Mouse (Mus musculus): ENCODE data around the gene Ddost.
"Not testable (repeated sequence)": the region's sequence is repeated elsewhere in the genome, so short reads cannot be mapped to it uniquely, and the experiment has no call there.

Ddost gene

DNA sequence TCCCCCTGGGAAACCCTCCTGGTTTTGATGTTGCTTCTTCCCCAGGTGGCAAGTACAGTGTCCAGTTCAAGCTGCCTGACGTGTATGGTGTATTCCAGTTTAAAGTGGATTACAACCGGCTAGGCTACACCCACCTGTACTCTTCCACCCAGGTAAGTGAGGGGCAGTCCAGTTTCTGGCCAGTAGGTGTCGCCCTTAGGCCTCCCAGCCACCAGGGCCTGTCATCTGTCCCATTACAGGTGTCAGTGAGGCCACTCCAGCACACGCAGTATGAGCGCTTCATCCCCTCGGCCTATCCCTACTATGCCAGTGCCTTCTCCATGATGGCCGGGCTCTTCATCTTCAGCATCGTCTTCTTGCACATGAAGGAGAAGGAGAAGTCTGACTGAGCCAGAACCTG lies 7.1 kb downstream of the Ddost start:
- DNase-seq (ENCODE audit: low spot score): no peak

DNA sequence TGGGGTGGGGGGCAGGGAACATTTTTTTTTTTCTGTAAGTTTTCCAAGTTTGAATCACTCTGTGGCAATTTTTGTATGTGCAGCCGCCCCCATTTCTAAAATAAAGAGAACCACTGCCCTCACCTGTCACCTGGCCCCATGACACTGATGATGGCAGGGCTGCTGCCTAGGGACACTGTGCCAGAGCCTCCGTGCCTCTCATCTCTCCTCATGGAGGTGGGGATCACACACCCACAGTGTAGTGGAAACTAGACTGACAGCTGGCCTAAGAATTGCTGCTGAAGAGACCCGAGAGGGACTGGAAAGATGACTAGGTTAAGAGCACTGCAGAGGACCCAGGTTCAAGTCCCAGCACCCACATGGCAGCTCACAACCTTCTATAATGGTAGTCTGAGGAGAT lies 7.6 kb downstream of the Ddost start:
- no peak for DNase-seq (ENCODE audit: low spot score)

DNA sequence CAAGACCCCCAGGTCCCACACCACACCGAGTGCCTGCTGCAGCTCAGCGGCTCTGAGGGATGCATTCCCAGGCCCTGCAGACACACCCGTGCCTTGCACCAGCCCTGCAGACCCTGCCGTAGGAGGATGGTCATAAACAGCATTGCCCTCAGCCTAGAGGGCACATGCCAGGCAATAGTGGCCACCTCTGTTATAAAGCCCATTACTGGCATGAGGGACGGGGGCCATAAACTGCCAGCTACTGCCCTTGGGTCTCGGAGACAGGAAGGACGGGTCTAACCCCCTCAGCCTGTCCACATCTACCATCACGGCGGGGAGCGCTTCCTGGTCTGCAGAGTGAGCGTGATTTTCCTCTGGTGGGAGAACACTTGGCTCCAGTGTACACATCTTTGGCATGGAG lies 8.5 kb downstream of the Ddost start:
- DNase-seq (ENCODE audit: low spot score): no peak

DNA sequence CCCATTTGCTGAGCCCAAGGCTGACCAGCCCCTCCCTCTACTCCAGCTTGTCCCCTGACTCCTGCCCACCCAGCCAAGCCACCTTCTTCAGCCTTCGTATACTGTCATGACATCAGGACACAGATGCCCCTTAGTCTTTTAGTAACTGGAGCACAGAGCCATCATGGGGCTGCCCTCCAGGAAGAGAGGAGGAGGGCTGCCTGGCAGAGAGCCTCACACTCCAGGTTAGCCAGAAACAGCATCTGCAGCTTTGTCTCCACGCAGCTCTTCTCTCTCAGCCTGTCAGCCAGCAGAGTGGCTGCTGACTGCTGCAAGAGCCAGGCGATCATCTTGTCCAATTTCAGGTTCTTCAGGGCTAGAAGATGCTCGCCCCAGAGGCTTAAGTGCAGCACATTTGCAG lies 9.3 kb downstream of the Ddost start:
- DNase-seq (ENCODE audit: low spot score): no peak

DNA sequence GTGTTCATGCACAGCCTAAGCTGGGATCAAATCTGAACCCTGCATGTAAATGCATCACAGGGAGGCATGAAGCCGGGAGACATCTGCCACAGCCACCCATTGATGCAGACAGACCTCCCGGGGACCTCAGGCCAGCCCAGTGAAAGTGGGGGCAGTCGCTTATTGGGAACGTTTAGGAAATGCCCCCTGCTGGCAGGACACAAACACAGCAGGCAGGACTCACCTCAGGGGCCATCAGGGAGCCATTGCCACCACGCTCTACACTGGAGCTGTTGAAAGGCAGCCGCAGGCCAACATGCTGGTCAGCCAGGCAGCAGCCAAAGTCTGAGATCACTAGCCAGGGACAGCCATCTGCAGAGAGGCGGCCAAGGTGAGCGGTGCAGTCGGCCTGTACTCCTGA lies 11.3 kb downstream of the Ddost start:
- DNase-seq (ENCODE audit: low spot score): no peak

DNA sequence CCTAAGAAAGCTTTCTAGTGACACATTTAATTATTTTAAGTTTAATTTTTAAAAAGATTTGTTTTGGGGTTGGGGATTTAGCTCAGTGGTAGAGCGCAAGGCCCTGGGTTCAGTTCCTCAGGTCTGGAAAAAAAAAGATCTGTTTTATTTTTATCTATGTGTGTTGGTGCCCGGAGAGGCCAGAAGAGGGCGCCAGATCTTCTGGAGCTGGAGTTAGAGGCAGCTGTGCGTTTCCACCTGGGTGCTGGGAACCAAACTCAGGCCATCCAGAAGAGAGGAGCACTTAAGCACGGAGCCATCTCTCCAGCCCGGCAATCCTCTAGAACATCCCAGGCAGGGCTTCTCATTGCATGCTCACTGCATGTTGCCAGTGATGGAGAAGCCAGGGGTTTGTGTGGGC lies 11.8 kb downstream of the Ddost start:
- no peak for DNase-seq (ENCODE audit: low spot score)

DNA sequence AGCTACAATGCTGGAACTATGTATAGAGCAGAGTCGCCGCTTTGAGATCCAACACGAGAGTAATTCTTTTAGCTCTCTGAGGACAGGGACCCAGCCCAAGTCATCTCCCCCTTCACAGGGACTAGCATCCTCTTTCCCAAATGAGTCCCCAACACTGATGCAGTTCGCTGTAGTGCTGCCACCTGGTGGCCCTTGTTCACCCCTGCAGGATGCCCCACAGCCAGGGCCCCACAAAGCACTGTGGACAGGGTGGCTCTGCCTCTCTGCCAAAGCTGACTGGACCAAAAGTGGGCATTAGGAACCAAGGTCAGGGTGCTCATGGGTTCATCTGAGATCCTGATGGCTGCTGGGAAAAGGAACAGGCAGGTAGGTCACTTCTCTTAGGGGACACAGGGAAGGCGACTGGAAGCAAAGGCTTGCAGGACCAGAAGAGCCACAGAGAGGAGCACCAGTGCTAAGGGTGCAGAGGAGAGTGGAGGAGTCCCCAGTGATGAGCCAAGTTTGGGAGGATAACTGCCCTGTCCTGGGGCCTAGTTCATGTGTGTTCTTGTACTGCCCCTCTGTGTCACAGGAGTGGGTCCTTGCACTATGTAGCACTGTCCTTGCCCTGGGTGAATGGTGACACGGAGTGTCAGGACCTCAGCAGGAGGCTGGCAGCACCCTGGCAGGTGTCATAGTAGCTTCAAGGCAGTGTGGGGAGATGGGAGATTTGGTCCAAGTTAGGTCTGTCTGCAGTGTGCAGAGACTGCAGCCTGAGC lies 14.2 kb downstream of the Ddost start:
- DNase-seq (ENCODE audit: low spot score): no peak

DNA sequence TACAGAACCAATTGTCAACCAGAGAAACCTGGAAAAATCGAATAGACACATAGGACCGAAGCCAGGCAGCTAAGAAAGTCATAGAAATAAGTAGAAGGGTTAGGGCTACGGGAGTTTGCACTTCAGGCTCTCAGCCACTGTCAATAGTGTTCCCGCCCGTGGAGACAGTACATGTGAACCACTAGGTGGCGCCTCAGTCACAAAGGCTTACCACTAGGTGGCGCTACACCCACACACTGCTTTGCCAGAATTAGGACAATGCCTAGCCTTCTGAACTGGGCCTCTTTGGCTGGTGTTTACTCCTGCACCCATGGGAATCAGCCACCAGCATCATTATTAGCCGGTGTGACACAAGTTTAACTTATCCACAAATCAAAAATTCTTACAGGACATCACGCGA lies 15.0 kb downstream of the Ddost start:
- peak; percentile 77 for DNase-seq (ENCODE audit: low spot score)

DNA sequence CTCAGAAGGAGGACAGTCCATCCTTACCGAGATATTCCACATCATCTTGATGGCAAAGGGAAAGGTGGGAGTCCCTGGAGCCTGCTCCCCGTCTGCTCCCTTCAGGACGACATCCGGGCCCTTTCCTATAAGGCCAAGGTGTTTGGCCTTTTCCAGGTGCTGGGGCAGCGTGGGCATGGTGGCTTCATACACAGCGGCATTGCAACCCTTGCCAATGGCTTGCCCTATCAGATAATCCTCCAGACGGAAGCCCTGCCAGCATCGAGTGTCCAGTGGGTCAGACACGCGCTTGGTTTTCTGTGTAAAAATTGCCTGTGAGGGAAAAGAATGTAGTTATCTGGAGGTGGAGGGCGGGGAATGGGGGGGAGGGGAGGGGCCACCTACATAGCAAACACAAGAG lies 16.2 kb downstream of the Ddost start:
- no peak for DNase-seq (ENCODE audit: low spot score)

DNA sequence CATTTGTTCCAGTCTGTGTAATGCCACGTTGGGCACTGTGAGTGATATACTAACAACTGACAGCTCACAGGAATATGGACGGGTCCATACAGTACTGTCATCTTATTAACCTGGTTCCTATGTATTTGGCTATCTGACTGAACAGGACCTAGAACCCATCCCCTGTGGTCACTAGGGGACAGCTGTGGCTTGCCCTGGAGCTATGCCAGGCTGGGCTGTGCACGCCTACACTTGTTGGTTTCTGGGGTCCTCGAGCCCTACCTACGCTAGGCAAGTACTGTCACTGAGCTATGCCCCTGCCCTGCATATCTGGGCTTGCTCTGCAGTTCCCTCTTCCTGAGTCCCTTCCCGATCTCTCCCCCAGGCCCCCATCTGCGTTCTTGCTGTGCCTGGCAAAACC lies 17.0 kb downstream of the Ddost start:
- no peak for DNase-seq (ENCODE audit: low spot score)

DNA sequence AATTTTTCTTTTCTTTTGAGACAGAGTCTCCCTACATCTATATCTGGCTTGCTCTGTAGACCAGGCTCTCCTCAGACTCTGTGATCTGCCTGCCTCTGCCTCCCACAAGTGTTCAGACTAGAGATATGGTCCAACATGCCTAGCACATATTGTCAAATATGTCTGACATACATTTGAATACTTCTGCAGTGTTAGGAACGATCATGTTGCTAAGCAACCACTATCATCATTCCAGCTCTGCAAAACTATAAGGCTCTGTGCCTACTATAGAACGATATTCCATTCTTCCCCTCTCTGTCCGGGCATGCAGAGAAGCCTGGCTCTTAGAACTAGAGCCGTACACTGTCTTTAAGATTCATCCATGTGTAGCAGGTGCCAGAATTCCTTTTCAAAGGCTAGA lies 18.2 kb downstream of the Ddost start:
- no peak for DNase-seq (ENCODE audit: low spot score)

DNA sequence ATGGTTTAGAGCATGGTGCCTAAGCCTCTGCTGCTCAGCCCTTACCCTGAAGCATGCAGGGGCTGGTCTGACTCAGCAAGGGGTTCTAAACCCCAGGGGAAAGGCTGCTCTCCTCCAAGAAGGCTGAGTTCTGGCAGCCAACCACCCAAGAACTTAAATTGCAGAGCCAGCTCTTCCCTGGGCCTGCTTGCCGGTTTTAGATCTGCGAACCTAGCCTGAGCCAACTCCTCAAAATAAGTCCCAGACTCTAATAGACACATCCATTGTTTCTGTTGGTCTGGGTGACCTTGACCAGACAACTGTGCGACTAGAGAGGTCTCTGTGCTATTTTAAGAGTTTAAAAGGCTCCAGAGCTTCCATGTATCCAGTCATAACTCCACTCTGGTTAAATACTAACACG lies 19.2 kb downstream of the Ddost start:
- no peak for DNase-seq (ENCODE audit: low spot score)

DNA sequence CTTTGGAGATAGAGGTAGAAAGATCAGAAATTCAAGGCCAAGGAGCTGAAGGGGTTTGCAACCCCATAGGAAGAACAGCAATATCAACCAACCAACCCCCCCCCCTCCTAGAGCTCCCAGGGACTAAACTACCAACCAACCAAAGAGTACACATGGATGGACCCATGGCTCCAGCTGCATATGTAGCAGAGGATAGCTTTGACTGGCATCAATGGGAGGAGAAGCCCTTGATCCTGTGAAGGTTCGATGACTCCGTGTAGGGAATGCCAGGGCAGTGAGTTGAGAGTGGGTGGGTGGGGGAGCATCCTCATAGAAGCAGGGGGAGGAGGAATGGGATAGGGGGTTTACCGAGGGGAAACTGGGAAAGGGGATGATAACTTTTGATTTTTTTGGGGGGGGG lies 19.9 kb downstream of the Ddost start:
- no peak for DNase-seq (ENCODE audit: low spot score)

DNA sequence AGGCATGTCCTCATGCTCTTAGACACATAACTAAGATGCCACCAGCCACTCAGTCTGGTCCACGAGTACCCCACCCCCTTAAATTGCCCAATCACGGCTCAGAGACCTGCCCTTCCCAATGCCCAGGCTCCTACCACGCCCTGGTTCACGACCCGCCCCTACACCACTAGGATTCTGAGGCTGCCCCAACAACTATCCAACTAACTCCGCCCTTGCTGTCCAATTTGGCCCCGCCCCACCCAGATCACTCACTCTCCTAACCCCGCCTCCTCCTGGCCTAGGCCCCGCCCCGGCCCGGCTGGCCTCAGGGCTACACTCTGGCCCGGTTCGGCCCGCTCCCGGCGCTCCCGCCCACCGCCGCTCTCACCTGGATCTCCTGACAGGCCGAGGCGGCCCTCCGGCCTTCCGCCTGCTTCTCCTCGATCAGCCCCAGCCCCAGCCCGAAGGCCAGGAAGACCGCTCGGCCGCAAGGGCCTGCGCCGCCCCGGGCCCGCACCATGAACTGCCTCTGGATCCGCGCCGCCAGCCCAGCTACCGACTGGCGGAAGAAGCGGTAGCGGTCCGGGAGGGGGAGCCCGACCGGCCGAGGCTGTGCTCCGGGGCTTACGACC lies 21.0 kb downstream of the Ddost start:
- DNase-seq (ENCODE audit: low spot score): peak; percentile 91

DNA sequence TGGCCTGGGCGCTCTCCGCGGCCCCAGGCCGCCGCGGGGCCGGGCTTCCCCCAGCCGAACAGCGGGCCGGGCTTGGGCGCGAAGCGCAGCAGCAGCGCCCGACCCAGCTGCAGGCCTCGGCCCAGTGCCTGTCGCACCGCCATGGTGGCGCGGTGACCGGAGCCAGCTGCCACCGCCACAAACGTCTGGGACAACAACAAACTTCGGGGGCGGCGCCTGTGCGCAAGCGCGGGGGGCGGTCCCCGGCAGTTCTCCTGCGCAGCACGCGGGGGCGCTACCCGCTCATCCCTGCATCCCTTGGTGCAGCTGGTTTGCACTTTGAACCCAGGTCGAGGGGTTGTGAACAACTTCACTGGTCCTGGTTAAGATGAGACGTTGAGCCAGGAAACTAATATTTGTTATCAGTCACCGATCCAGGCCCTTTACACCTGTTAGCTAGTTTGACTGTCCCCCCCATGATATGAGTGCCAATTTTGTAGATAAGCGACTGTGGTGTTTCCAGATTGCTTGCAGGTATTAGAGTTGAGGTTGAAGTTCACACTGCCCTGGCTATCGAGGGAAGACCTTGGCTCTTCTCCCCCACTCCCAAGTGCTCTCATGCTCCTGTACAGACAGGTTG lies 21.7 kb downstream of the Ddost start, which contains the start of gene Pink1:
Pink1 (minus strand) TSS at position 231 of the 619 bp plus-strand sequence.
- peak; percentile 91 for DNase-seq (ENCODE audit: low spot score)

DNA sequence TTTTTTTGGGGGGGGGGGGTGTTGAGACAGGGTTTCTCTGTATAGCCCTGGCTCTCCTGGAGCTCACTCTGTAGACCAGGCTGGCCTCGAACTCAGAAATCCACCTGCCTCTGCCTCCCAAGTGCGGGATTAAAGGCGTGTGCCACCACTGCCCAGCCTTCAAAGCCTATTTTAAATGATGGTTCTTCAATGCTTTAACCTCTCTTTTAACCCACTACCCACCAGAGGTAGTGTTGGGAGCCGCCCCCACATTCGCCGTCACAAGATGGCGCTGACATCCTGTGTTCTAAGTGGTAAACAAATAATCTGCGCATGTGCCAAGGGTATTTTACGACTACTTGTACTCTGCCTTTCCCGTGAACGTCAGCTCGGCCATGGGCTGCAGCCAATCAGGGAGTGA lies 22.6 kb downstream of the Ddost start:
- DNase-seq (ENCODE audit: low spot score): not testable (repeated sequence)

DNA sequence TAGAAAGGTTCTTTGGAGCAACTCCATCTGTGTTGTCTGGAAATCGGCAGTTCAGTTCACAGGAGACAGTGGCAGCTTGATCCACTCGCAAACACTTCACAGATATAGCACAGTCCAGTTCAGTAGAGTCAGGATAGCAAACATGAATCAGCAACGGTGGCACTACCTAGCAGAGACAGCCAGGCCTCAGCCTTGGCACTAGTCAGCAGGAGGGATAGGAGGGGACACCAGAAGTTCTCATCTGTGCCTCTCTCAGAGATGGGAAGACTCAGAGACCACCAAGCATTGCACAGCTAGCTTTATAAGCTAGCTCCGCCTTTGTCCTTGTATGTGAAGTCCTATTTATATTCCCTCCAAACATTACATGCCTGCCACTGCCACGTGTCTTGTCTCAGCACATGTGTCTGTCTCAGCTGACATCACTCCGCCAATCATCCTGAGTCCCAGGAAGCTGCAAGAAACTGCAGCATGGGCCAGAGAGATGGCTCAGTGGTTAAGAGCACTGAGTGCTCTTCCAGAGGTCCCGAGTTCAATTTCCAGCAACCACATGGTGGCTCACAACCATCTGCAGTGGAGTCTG lies 23.5 kb downstream of the Ddost start:
- no peak for DNase-seq (ENCODE audit: low spot score)

DNA sequence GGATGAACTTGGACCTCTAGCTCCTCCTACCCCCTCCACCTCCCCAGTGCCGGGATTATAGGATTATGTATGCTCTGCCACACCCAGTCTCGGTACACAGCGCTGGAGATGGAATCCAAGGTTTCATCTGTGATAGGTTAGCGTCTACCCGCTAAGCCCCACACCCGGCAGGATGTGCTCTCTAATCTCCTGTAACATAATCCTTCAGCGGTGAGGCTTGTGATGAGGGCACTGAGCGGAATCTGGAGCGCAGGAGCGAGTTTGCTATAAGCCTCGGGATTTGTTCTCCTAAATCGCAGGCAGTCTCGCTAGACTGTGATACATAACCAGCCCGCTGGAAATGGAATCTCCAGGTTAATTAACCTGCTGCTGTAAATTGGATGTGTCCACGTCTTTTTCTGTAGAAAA lies 25.7 kb downstream of the Ddost start:
- no peak for DNase-seq (ENCODE audit: low spot score)

DNA sequence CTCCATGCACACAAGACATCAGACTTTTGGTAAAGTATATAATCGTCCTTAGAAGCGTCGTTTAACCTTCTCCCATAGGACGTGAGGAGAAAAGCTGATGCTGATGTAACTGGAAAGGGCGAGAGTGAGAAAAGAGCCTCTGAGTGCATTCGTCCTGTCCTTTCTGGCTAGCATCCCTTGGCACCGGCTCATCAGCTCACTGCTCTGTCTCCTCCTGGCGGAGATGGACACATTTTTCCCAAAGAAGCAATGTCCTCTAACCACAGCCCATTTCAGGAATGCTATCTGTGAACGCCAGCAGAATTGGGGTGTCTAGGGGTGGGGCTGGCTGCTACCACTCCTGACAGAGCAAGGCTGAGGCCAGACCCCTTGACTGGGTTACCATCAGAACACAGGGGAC lies 27.1 kb downstream of the Ddost start:
- no peak for DNase-seq (ENCODE audit: low spot score)

DNA sequence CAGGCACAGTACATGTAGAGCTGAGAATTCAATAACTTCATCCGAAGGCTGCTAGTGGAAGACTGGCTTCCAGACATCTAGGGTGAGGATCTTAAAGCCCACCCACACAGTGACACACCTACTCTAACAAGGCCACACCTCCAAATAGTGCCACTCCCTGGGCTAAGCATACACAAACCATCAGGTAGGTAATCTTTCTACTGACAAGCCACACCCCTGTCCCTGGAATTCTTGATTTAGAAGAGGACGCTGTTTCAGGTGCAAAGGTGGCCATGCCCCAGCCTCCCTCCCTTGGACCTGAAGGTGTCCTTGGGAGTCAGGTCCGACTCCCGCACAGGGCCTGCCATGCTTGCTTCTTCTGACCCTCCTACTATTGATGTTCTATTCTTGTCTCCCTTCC lies 28.6 kb downstream of the Ddost start:
- DNase-seq (ENCODE audit: low spot score): no peak

DNA sequence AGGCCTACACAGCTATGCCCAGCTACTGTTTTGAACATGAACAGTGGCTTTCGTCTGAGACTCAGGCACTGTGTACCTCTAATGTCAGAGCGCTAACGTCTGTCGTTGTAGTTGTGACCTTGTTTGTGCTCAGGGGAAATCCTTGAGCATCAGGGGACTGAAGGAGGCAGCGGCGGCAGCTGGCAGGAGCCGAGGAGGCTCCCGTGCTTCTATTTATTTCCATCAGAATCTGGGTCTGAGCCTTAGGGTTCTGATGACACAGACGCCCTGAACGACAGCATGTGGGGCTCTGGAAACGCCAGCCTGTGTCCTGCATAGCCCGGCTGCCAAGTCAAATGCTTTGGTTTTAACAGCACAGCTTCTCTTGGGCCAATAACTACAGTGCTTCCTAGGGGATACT lies 30.5 kb downstream of the Ddost start:
- no peak for DNase-seq (ENCODE audit: low spot score)

DNA sequence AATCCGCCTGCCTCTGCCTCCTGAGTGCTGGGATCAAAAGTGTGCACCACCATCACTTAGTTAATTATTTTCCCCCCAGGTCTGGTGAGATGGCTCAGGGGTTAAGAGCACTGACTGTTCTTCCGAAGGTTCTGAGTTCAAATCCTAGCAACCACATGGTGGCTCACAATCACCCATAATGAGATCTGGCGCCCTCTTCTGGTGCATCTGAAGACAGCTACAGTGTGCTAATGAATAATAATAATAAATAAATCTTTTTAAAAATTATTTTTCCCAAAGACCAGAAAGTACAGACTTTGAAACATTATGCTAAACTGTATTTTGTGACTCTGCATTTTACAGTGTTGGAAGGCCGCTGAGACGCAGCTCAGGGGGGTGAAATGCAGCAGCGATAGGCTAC lies 31.1 kb downstream of the Ddost start:
- no peak for DNase-seq (ENCODE audit: low spot score)

DNA sequence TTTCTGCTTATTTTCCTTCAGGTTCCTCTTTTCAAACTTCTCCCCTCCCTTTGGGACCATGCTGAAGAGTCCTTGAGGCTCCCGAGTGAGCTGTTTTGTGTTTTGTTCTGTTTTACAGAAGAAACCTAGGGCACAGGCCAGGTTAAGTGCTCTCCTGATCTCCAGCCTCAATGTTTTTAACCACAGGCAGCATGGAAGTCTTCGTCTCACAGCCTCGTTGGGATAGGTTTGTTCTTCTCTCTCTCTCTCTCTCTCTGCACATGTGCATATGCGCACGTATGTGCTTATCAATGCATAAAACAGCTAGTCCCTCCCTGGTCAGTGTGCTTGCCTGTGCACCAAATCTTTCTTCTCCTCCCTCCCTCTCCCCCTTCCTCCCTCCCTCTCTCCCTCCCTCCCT lies 32.3 kb downstream of the Ddost start:
- no peak for DNase-seq (ENCODE audit: low spot score)

Measured in left cerebral cortex, adult 11 months (tissue).